Mouse (Mus musculus) forebrain, embryonic 14.5 days (tissue): ENCODE data around the gene Shroom3. TPM values are rescaled to one million over a fixed set of nuclear protein-coding genes. Genes with fewer than 3 reads are reported as not detected.

Source experiments
- ATAC-seq: fragments of 200-750 bp; cut with Nextera tagmentation; 2 replicates; pipeline ENCODE4 v1.8.0; 2017; ENCODE audit warnings: mild to moderate bottlenecking, moderate library complexity
- DNase-seq: peaks from one replicate; pipeline ENCODE4 v3.0.0-alpha.2; 2015; ENCODE audit warnings: low spot score
- H3K27ac ChIP-seq: fragments of 300-500 bp; sonication (generic); 2 replicates; pipeline ENCODE4 v1.5.1; 2014; ENCODE audit warnings: low read depth, mild to moderate bottlenecking, control low read depth, low read length, moderate library complexity
- H3K27me3 ChIP-seq: fragments of 300-500 bp; sonication (generic); replicated peaks from 2 replicates; pipeline ENCODE4 v1.6.1; 2014; ENCODE audit warnings: low read length, control low read depth, mixed read lengths; ENCODE audit not compliant: control insufficient read depth, insufficient read depth
- H3K36me3 ChIP-seq: fragments of 300-500 bp; sonication (generic); 2 replicates; pipeline ENCODE4 v1.6.1; 2014; ENCODE audit warnings: low read length, control low read depth; ENCODE audit not compliant: control insufficient read depth, insufficient read depth
- H3K4me1 ChIP-seq: fragments of 300-500 bp; sonication (generic); 2 replicates; pipeline ENCODE4 v1.6.1; 2014; ENCODE audit warnings: antibody characterized with exemption, low read length, control low read depth; ENCODE audit not compliant: control insufficient read depth, insufficient read depth
- H3K4me2 ChIP-seq: fragments of 300-500 bp; sonication (generic); 2 replicates; pipeline ENCODE4 v1.6.1; 2014; ENCODE audit warnings: mild to moderate bottlenecking, control low read depth, low read length
- H3K4me3 ChIP-seq: fragments of 300-500 bp; sonication (generic); 2 replicates; pipeline ENCODE4 v1.5.1; 2014; ENCODE audit warnings: low read depth, low read length, control low read depth
- H3K9ac ChIP-seq: fragments of 300-500 bp; sonication (generic); 2 replicates; pipeline ENCODE4 v1.6.1; 2014; ENCODE audit warnings: mild to moderate bottlenecking, low read length, control low read depth, moderate library complexity
- H3K9me3 ChIP-seq: fragments of 300-500 bp; sonication (generic); replicated peaks from 2 replicates; pipeline ENCODE4 v1.6.1; 2016; ENCODE audit warnings: low read length, control low read depth, mixed read lengths; ENCODE audit not compliant: control insufficient read depth
- WGBS: fragments of 180-500 bp; shearing (Covaris S2); extraction: QIAGEN DNeasy Blood & Tissue Kit; methylation state at CpG from one replicate; pipeline ENCODE4 v1.1.7; 2014; 5-methylcytosine and 5-hydroxymethylcytosine counted together
- polyA plus RNA-seq: library from polyadenylated mRNA; unstranded; fragments of >200 nt; fragmentation: Nextera tagmentation; extraction: Ambion mirVana; gene quantifications from 2 replicates; pipeline ENCODE4 v1.2.1, GENCODE M21; 2014

Gene Shroom3
- polyA plus RNA-seq, 1 experiment from 2014 or later = 1.6 TPM

- H3K4me1 ChIP-seq = 0 out of 2 replicates have a peak, but pooled peaks cover 2% of the 10 kb centered on the region
- H3K27me3 ChIP-seq = no peaks in the 10 kb centered on the region
- no peak overlapping the region for H3K4me2 ChIP-seq
- ATAC-seq = no peak
- no peak overlapping the region for H3K27ac ChIP-seq
- H3K36me3 ChIP-seq = peaks cover 23% of the 10 kb centered on the region
- WGBS = 87% methylated on average over 14 of the region's 14 CpGs
- H3K9ac ChIP-seq = no peak overlapping the region
- H3K9me3 ChIP-seq = no peaks in the 10 kb centered on the region
- no peak overlapping the region for H3K4me3 ChIP-seq
- DNase-seq = no peak
These were observed 267.3 kb downstream of the Shroom3 start for GRCm38 (mm10) chr5:92950583-92950982.

- H3K9ac ChIP-seq = no peak overlapping the region
- H3K4me3 ChIP-seq = no peak overlapping the region
- no peak overlapping the region for H3K4me2 ChIP-seq
- H3K4me1 ChIP-seq = 0 out of 2 replicates have a peak, but pooled peaks cover 2% of the 10 kb centered on the region
- no peaks in the 10 kb centered on the region for H3K9me3 ChIP-seq
- ATAC-seq = no peak
- DNase-seq = no peak
- H3K27me3 ChIP-seq = no peaks in the 10 kb centered on the region
- H3K36me3 ChIP-seq = peaks cover 28% of the 10 kb centered on the region
- no peak overlapping the region for H3K27ac ChIP-seq
- WGBS = 95% methylated on average over 14 of the region's 14 CpGs
These were observed 267.8 kb downstream of the Shroom3 start for GRCm38 (mm10) chr5:92951079-92951478.

GRCm38 (mm10) chr5:92953865-92954264 is 270.6 kb downstream of the Shroom3 start:
- H3K36me3 ChIP-seq = peaks cover 28% of the 10 kb centered on the region
- H3K9me3 ChIP-seq = no peaks in the 10 kb centered on the region
- no peaks in the 10 kb centered on the region for H3K27me3 ChIP-seq
- no peak overlapping the region for H3K4me3 ChIP-seq
- no peak for DNase-seq
- no peak overlapping the region for H3K27ac ChIP-seq
- H3K4me1 ChIP-seq = 0 out of 2 replicates have a peak, but pooled peaks cover 2% of the 10 kb centered on the region
- H3K4me2 ChIP-seq = no peak overlapping the region
- H3K9ac ChIP-seq = no peak overlapping the region
- no peak for ATAC-seq
- WGBS = 86% methylated on average over 8 of the region's 8 CpGs

- peaks cover 31% of the 10 kb centered on the region for H3K36me3 ChIP-seq
- H3K27ac ChIP-seq = no peak overlapping the region
- peak; percentile 60 for ATAC-seq
- no peaks in the 10 kb centered on the region for H3K9me3 ChIP-seq
- H3K27me3 ChIP-seq = no peaks in the 10 kb centered on the region
- no peak overlapping the region for H3K4me2 ChIP-seq
- no peak overlapping the region for H3K9ac ChIP-seq
- DNase-seq = peak; percentile 91
- 38% methylated on average over 10 of the region's 10 CpGs for WGBS
- H3K4me3 ChIP-seq = no peak overlapping the region
- no peaks in the 10 kb centered on the region for H3K4me1 ChIP-seq
These were observed 271.1 kb downstream of the Shroom3 start for GRCm38 (mm10) chr5:92954323-92954722.

GRCm38 (mm10) chr5:92954827-92955475 is 271.7 kb downstream of the Shroom3 start:
- peaks cover 34% of the 10 kb centered on the region for H3K36me3 ChIP-seq

GRCm38 (mm10) chr5:92959287-92959686 is 276.1 kb downstream of the Shroom3 start:
- Histone ChIP-seq H3K9ac (peak overlapping the region; percentile 21), H3K27me3 (no peaks in the 10 kb centered on the region)
- no peak for ATAC-seq

More at GRCm38 (mm10) chr5:92954827-92955475, 271.7 kb downstream of the Shroom3 start:
- no peaks in the 10 kb centered on the region for H3K4me1 ChIP-seq
- no peaks in the 10 kb centered on the region for H3K9me3 ChIP-seq
- DNase-seq (peak; percentile 29), ATAC-seq (peak; percentile 59)
- no peaks in the 10 kb centered on the region for H3K27me3 ChIP-seq
- no peak overlapping the region for H3K4me2 ChIP-seq
- no peak overlapping the region for H3K4me3 ChIP-seq
- H3K9ac ChIP-seq = no peak overlapping the region
- H3K27ac ChIP-seq = no peak overlapping the region
- WGBS = 69% methylated on average over 6 of the region's 6 CpGs

GRCm38 (mm10) chr5:92959708-92960107 is 276.5 kb downstream of the Shroom3 start:
- H3K4me1 ChIP-seq = 0 out of 2 replicates have a peak, but pooled peaks cover 3% of the 10 kb centered on the region
- no peak overlapping the region for H3K4me3 ChIP-seq
- H3K27ac ChIP-seq = no peak overlapping the region
- 75% methylated on average over 9 of the region's 9 CpGs for WGBS
- DNase-seq (no peak), ATAC-seq (no peak)
- H3K36me3 ChIP-seq = peaks cover 30% of the 10 kb centered on the region
- H3K9ac ChIP-seq = peak overlapping the region; percentile 21
- H3K4me2 ChIP-seq = no peak overlapping the region
- no peaks in the 10 kb centered on the region for H3K9me3 ChIP-seq
- H3K27me3 ChIP-seq = no peaks in the 10 kb centered on the region

More at GRCm38 (mm10) chr5:92959287-92959686, 276.1 kb downstream of the Shroom3 start:
- H3K27ac ChIP-seq = no peak overlapping the region
- no peak for DNase-seq
- no peak overlapping the region for H3K4me2 ChIP-seq
- H3K36me3 ChIP-seq = peaks cover 27% of the 10 kb centered on the region
- no peak overlapping the region for H3K4me3 ChIP-seq
- WGBS = 90% methylated on average over 10 of the region's 10 CpGs
- H3K9me3 ChIP-seq = no peaks in the 10 kb centered on the region
- H3K4me1 ChIP-seq = 0 out of 2 replicates have a peak, but pooled peaks cover 3% of the 10 kb centered on the region

- H3K4me1 ChIP-seq = 0 out of 2 replicates have a peak, but pooled peaks cover 3% of the 10 kb centered on the region
- ATAC-seq = no peak
- H3K9ac ChIP-seq = no peak overlapping the region
These were observed 278.1 kb downstream of the Shroom3 start for GRCm38 (mm10) chr5:92961353-92961752.

GRCm38 (mm10) chr5:92961770-92962231 is 278.6 kb downstream of the Shroom3 start:
- ATAC-seq = no peak
- H3K4me3 ChIP-seq = no peak overlapping the region
- no peak overlapping the region for H3K4me2 ChIP-seq
- H3K36me3 ChIP-seq = peaks cover 31% of the 10 kb centered on the region
- no peaks in the 10 kb centered on the region for H3K27me3 ChIP-seq
- DNase-seq = no peak
- no peaks in the 10 kb centered on the region for H3K9me3 ChIP-seq
- 73% methylated on average over 7 of the region's 7 CpGs for WGBS
- H3K4me1 ChIP-seq = 0 out of 2 replicates have a peak, but pooled peaks cover 3% of the 10 kb centered on the region
- H3K9ac ChIP-seq = no peak overlapping the region
- no peak overlapping the region for H3K27ac ChIP-seq

More at GRCm38 (mm10) chr5:92961353-92961752, 278.1 kb downstream of the Shroom3 start:
- Histone ChIP-seq H3K4me3 (no peak overlapping the region), H3K9me3 (no peaks in the 10 kb centered on the region), H3K36me3 (peaks cover 30% of the 10 kb centered on the region), H3K27me3 (no peaks in the 10 kb centered on the region), H3K27ac (no peak overlapping the region), H3K4me2 (no peak overlapping the region)
- no peak for DNase-seq
- WGBS = 64% methylated on average over 11 of the region's 11 CpGs
